Mouse (Mus musculus): Measurements from ENCODE around the gene Ubqln4.

Ubqln4 gene

GRCm38 (mm10) chr3:88530082-88530864 is 23.3 kb upstream of the Ubqln4 start:
- TF ChIP-seq CTCF (conservative IDR thresholded peaks at IDR 0.05; ENCODE audit: low read length) (no peak), NANOG (IDR thresholded peaks at IDR 0.05; ENCODE audit: borderline replicate concordance, low read length) (no peak), POU5F1 (IDR thresholded peaks at IDR 0.05; ENCODE audit: borderline replicate concordance, low read length) (no peak)
- H3K9me3 ChIP-seq (ENCODE audit: low read length): no peaks in the 10 kb centered on the region
- H3K36me3 ChIP-seq (ENCODE audit: insufficient read depth, low read length): peaks cover 54% of the 10 kb centered on the region
- H3K4me1 ChIP-seq (replicated peaks; ENCODE audit: low read depth, low read length): peaks cover 75% of the 10 kb centered on the region
- peak overlapping the region; percentile 92 for H3K4me3 ChIP-seq (replicated peaks; ENCODE audit: low read length)
- H3K27me3 ChIP-seq (ENCODE audit: insufficient read depth, low read length): no peaks in the 10 kb centered on the region

GRCm38 (mm10) chr3:88531348-88532298 is 21.9 kb upstream of the Ubqln4 start:
- Histone ChIP-seq H3K9me3 (ENCODE audit: low read length) (no peaks in the 10 kb centered on the region), H3K4me3 (replicated peaks; ENCODE audit: low read length) (peak overlapping the region; percentile 92), H3K27me3 (ENCODE audit: insufficient read depth, low read length) (no peaks in the 10 kb centered on the region), H3K36me3 (ENCODE audit: insufficient read depth, low read length) (peaks cover 57% of the 10 kb centered on the region), H3K4me1 (replicated peaks; ENCODE audit: low read depth, low read length) (peaks cover 76% of the 10 kb centered on the region)
- no peak; the same call in 1 of the 2 replicates for TF ChIP-seq POU5F1 (IDR thresholded peaks at IDR 0.05; ENCODE audit: borderline replicate concordance, low read length)
- TF ChIP-seq CTCF (conservative IDR thresholded peaks at IDR 0.05; ENCODE audit: low read length): no peak
- TF ChIP-seq NANOG (IDR thresholded peaks at IDR 0.05; ENCODE audit: borderline replicate concordance, low read length): no peak; the same call in 1 of the 2 replicates

- Histone ChIP-seq H3K36me3 (ENCODE audit: insufficient read depth, low read length) (peaks cover 57% of the 10 kb centered on the region), H3K4me3 (replicated peaks; ENCODE audit: low read length) (peak within 1 kb of the TSS; percentile 92), H3K4me1 (replicated peaks; ENCODE audit: low read depth, low read length) (peaks cover 76% of the 10 kb centered on the region), H3K27me3 (ENCODE audit: insufficient read depth, low read length) (no peaks in the 10 kb centered on the region), H3K9me3 (ENCODE audit: low read length) (no peaks in the 10 kb centered on the region)
- TF ChIP-seq NANOG (IDR thresholded peaks at IDR 0.05; ENCODE audit: borderline replicate concordance, low read length) (no peak), CTCF (conservative IDR thresholded peaks at IDR 0.05; ENCODE audit: low read length) (no peak), POU5F1 (IDR thresholded peaks at IDR 0.05; ENCODE audit: borderline replicate concordance, low read length) (no peak)
Observed at GRCm38 (mm10) chr3:88532299-88532674, 21.3 kb upstream of the Ubqln4 start, which contains the start of gene Mex3a. Gene Mex3a, plus strand, starts transcription at chr3:88532395.

- Histone ChIP-seq H3K4me3 (replicated peaks; ENCODE audit: low read length) (peak overlapping the region; percentile 92), H3K36me3 (ENCODE audit: insufficient read depth, low read length) (peaks cover 57% of the 10 kb centered on the region), H3K27me3 (ENCODE audit: insufficient read depth, low read length) (no peaks in the 10 kb centered on the region), H3K4me1 (replicated peaks; ENCODE audit: low read depth, low read length) (peaks cover 76% of the 10 kb centered on the region), H3K9me3 (ENCODE audit: low read length) (no peaks in the 10 kb centered on the region)
- no peak for TF ChIP-seq CTCF (conservative IDR thresholded peaks at IDR 0.05; ENCODE audit: low read length)
- no peak for TF ChIP-seq NANOG (IDR thresholded peaks at IDR 0.05; ENCODE audit: borderline replicate concordance, low read length)
- no peak for TF ChIP-seq POU5F1 (IDR thresholded peaks at IDR 0.05; ENCODE audit: borderline replicate concordance, low read length)
Observed at GRCm38 (mm10) chr3:88532689-88533511, 20.7 kb upstream of the Ubqln4 start.

GRCm38 (mm10) chr3:88533706-88534105 is 19.9 kb upstream of the Ubqln4 start:
- TF ChIP-seq CTCF (conservative IDR thresholded peaks at IDR 0.05; ENCODE audit: low read length) (no peak), POU5F1 (IDR thresholded peaks at IDR 0.05; ENCODE audit: borderline replicate concordance, low read length) (no peak), NANOG (IDR thresholded peaks at IDR 0.05; ENCODE audit: borderline replicate concordance, low read length) (no peak)
- H3K27me3 ChIP-seq (ENCODE audit: insufficient read depth, low read length): no peaks in the 10 kb centered on the region
- no peaks in the 10 kb centered on the region for H3K9me3 ChIP-seq (ENCODE audit: low read length)
- peak overlapping the region; percentile 92 for H3K4me3 ChIP-seq (replicated peaks; ENCODE audit: low read length)
- H3K4me1 ChIP-seq (replicated peaks; ENCODE audit: low read depth, low read length): peaks cover 77% of the 10 kb centered on the region
- peaks cover 57% of the 10 kb centered on the region for H3K36me3 ChIP-seq (ENCODE audit: insufficient read depth, low read length)

- no peaks in the 10 kb centered on the region for H3K27me3 ChIP-seq (ENCODE audit: insufficient read depth, low read length)
- H3K4me1 ChIP-seq (replicated peaks; ENCODE audit: low read depth, low read length): peaks cover 76% of the 10 kb centered on the region
- H3K9me3 ChIP-seq (ENCODE audit: low read length): no peaks in the 10 kb centered on the region
- TF ChIP-seq NANOG (IDR thresholded peaks at IDR 0.05; ENCODE audit: borderline replicate concordance, low read length) (no peak), CTCF (conservative IDR thresholded peaks at IDR 0.05; ENCODE audit: low read length) (no peak), POU5F1 (IDR thresholded peaks at IDR 0.05; ENCODE audit: borderline replicate concordance, low read length) (no peak)
- peaks cover 49% of the 10 kb centered on the region for H3K36me3 ChIP-seq (ENCODE audit: insufficient read depth, low read length)
- peak overlapping the region; percentile 92 for H3K4me3 ChIP-seq (replicated peaks; ENCODE audit: low read length)
Observed at GRCm38 (mm10) chr3:88535005-88535404, 18.6 kb upstream of the Ubqln4 start.

- Histone ChIP-seq H3K36me3 (ENCODE audit: insufficient read depth, low read length) (peaks cover 53% of the 10 kb centered on the region), H3K4me3 (replicated peaks; ENCODE audit: low read length) (peak overlapping the region; percentile 92), H3K27me3 (ENCODE audit: insufficient read depth, low read length) (no peaks in the 10 kb centered on the region), H3K4me1 (replicated peaks; ENCODE audit: low read depth, low read length) (peaks cover 76% of the 10 kb centered on the region), H3K9me3 (ENCODE audit: low read length) (no peaks in the 10 kb centered on the region)
- TF ChIP-seq CTCF (conservative IDR thresholded peaks at IDR 0.05; ENCODE audit: low read length): no peak
- TF ChIP-seq NANOG (IDR thresholded peaks at IDR 0.05; ENCODE audit: borderline replicate concordance, low read length): no peak
- no peak for TF ChIP-seq POU5F1 (IDR thresholded peaks at IDR 0.05; ENCODE audit: borderline replicate concordance, low read length)
Observed at GRCm38 (mm10) chr3:88535527-88535926, 18.0 kb upstream of the Ubqln4 start.

All from E14TG2a.4 (cell line).